Comparison of ENCODE assay signal across 23 mouse cellular contexts in genomic region chr10:5626268-5626667, GRCm38 (mm10). TPM values are rescaled to one million over a fixed set of nuclear protein-coding genes. Genes with fewer than 3 reads are reported as not detected.
DNase-seq lines count a peak whose midpoint lies in the region; ATAC-seq and TF ChIP-seq lines count a peak whose summit lies in the region.
"Had no signal": no experiment of that assay in that cellular context is flagged by ENCODE, and none has a peak within 500 bp of the region (broad histone marks: within the 10 kb centered on the region; RNA-seq: fewer than 3 reads in every experiment).

No protein-coding gene starts in this region.

- H3K36me3 ChIP-seq in heart, embryonic 12.5 days = no peaks in the 10 kb centered on the region
- no peaks in the 10 kb centered on the region for H3K36me3 ChIP-seq in heart, embryonic 16.5 days (ENCODE audit: control insufficient read depth, insufficient read depth)
- H3K36me3 ChIP-seq in heart, adult 2 months (ENCODE audit: control insufficient read depth, insufficient read depth, low read length) = no peaks in the 10 kb centered on the region
- H3K36me3 ChIP-seq in midbrain, embryonic 16.5 days (ENCODE audit: control insufficient read depth, insufficient read depth, low read length) = no peaks in the 10 kb centered on the region
- H3K36me3 ChIP-seq in midbrain, embryonic 11.5 days (ENCODE audit: control insufficient read depth, insufficient read depth, low read length) = no peaks in the 10 kb centered on the region
- H3K36me3 ChIP-seq: embryonic facial prominence, embryonic 12.5 days; hindbrain, embryonic 13.5 days had no signal

- no peak overlapping the region for H3K27ac ChIP-seq in heart, embryonic 12.5 days (ENCODE audit: poor library complexity, severe bottlenecking)
- no peak overlapping the region for H3K27ac ChIP-seq in heart, embryonic 16.5 days (ENCODE audit: low read length)
- H3K27ac ChIP-seq in heart, adult 2 months = no peak overlapping the region
- no peak overlapping the region for H3K27ac ChIP-seq in midbrain, embryonic 16.5 days (ENCODE audit: low read length)
- no peak overlapping the region for H3K27ac ChIP-seq in midbrain, embryonic 11.5 days (ENCODE audit: low read depth, low read length)
- H3K27ac ChIP-seq: embryonic facial prominence, embryonic 12.5 days; hindbrain, embryonic 13.5 days; hindbrain, postnatal 0 days had no signal

- intact Hi-C loops in heart, adult 2 months (cut with DNase I) = no loop called here

- no peak for TF ChIP-seq POLR2A in heart, adult 2 months (IDR thresholded peaks at IDR 0.05; ENCODE audit: insufficient read depth, low read depth, low read length)

- no peak for ATAC-seq in heart, embryonic 12.5 days (ENCODE audit: insufficient number of reproducible peaks, low FRiP score)
- ATAC-seq in heart, embryonic 16.5 days (replicated peaks; ENCODE audit: extremely low read depth, insufficient read depth, low FRiP score) = 0 out of 2 replicates have a peak, but pooled peaks have one; percentile 37
- peak; percentile 42; the same call in 1 of the 2 replicates for ATAC-seq in midbrain, embryonic 16.5 days
- no peak for ATAC-seq in midbrain, embryonic 11.5 days (ENCODE audit: low FRiP score)
- ATAC-seq: forebrain, embryonic 16.5 days; hindbrain, postnatal 0 days had no signal

- H3K9me3 ChIP-seq in heart, embryonic 12.5 days (replicated peaks) = peaks cover 3% of the 10 kb centered on the region
- no peaks in the 10 kb centered on the region; the same call in 1 of the 2 replicates for H3K9me3 ChIP-seq in heart, embryonic 16.5 days (replicated peaks; ENCODE audit: control insufficient read depth, low read length)
- H3K9me3 ChIP-seq in midbrain, embryonic 16.5 days (replicated peaks; ENCODE audit: control insufficient read depth, low read length, poor library complexity, severe bottlenecking) = no peaks in the 10 kb centered on the region
- no peaks in the 10 kb centered on the region for H3K9me3 ChIP-seq in midbrain, embryonic 11.5 days (ENCODE audit: control insufficient read depth, low read length)
- H3K9me3 ChIP-seq: embryonic facial prominence, embryonic 12.5 days had no signal

- peak overlapping the region; percentile 36; the same call in 1 of the 2 replicates for H3K4me2 ChIP-seq in heart, embryonic 12.5 days
- no peak overlapping the region for H3K4me2 ChIP-seq in heart, embryonic 16.5 days (ENCODE audit: low read depth, low read length)
- H3K4me2 ChIP-seq in midbrain, embryonic 16.5 days (ENCODE audit: low read length) = no peak overlapping the region
- H3K4me2 ChIP-seq in midbrain, embryonic 11.5 days = no peak overlapping the region
- H3K4me2 ChIP-seq: embryonic facial prominence, embryonic 12.5 days; hindbrain, embryonic 13.5 days had no signal

- peaks cover 7% of the 10 kb centered on the region for H3K4me1 ChIP-seq in heart, embryonic 12.5 days (replicated peaks)
- peaks cover 6% of the 10 kb centered on the region; the same call in 1 of the 2 replicates for H3K4me1 ChIP-seq in heart, embryonic 16.5 days (ENCODE audit: control insufficient read depth, insufficient read depth, low read length)
- H3K4me1 ChIP-seq in heart, adult 2 months (ENCODE audit: control insufficient read depth, insufficient read depth, low read length) = no peaks in the 10 kb centered on the region
- H3K4me1 ChIP-seq in midbrain, embryonic 16.5 days (ENCODE audit: control insufficient read depth, insufficient read depth, low read length) = no peaks in the 10 kb centered on the region
- H3K4me1 ChIP-seq in midbrain, embryonic 11.5 days (ENCODE audit: control insufficient read depth, insufficient read depth, low read length) = no peaks in the 10 kb centered on the region
- H3K4me1 ChIP-seq: embryonic facial prominence, embryonic 12.5 days; hindbrain, embryonic 13.5 days had no signal

- no peak overlapping the region for H3K9ac ChIP-seq in heart, embryonic 12.5 days
- H3K9ac ChIP-seq in heart, embryonic 16.5 days (ENCODE audit: low read length) = no peak overlapping the region
- no peak overlapping the region for H3K9ac ChIP-seq in heart, adult 2 months (ENCODE audit: low read depth, low read length)
- no peak overlapping the region for H3K9ac ChIP-seq in midbrain, embryonic 16.5 days (ENCODE audit: low read depth, low read length)
- no peak overlapping the region for H3K9ac ChIP-seq in midbrain, embryonic 11.5 days (ENCODE audit: low read length)
- H3K9ac ChIP-seq: embryonic facial prominence, embryonic 12.5 days; hindbrain, embryonic 13.5 days had no signal

- DNase-seq in heart, adult 9 months (ENCODE audit: low spot score in 2 of 2) = no peak
- DNase-seq in heart, adult 2 months = no peak
- no peak for DNase-seq in midbrain, embryonic 11.5 days (ENCODE audit: low spot score, missing footprints)
- no peak for DNase-seq in cerebellum, adult 11-12 months
- DNase-seq: adrenal gland, adult 8-10 months; adrenal gland, postnatal 36 days; cerebellum, adult 11 months; cerebellum, adult 9-10 months; cerebellum, postnatal 25 days; gastrocnemius, postnatal 14 days; kidney, adult 11 months; kidney, adult 9 months had no signal

- H3K27me3 ChIP-seq in heart, embryonic 12.5 days (replicated peaks) = no peaks in the 10 kb centered on the region
- no peaks in the 10 kb centered on the region for H3K27me3 ChIP-seq in heart, embryonic 16.5 days (ENCODE audit: control insufficient read depth, insufficient read depth, low read length)
- no peaks in the 10 kb centered on the region for H3K27me3 ChIP-seq in heart, adult 2 months (ENCODE audit: control insufficient read depth, insufficient read depth, low read length)
- no peaks in the 10 kb centered on the region for H3K27me3 ChIP-seq in midbrain, embryonic 16.5 days (ENCODE audit: control insufficient read depth, insufficient read depth, low read depth, low read length)
- no peaks in the 10 kb centered on the region for H3K27me3 ChIP-seq in midbrain, embryonic 11.5 days (ENCODE audit: control insufficient read depth, insufficient read depth, low read length)
- H3K27me3 ChIP-seq: embryonic facial prominence, embryonic 12.5 days; hindbrain, embryonic 13.5 days had no signal

- H3K79me2 ChIP-seq in heart, adult 2 months (replicated peaks; ENCODE audit: control insufficient read depth, insufficient read depth, low read length) = no peaks in the 10 kb centered on the region

- WGBS in heart, embryonic 12.5 days = 18% methylated on average over 5 of the region's 5 CpGs
- 24% methylated on average over 5 of the region's 5 CpGs for WGBS in heart, embryonic 16.5 days
- 30% methylated on average over 5 of the region's 5 CpGs for WGBS in heart, adult 2 months
- WGBS in midbrain, embryonic 16.5 days = 71% methylated on average over 5 of the region's 5 CpGs
- 81% methylated on average over 5 of the region's 5 CpGs for WGBS in midbrain, embryonic 11.5 days

- TF ChIP-seq CTCF in heart, adult 2 months (IDR thresholded peaks at IDR 0.05) = no peak

- H3K4me3 ChIP-seq in heart, embryonic 12.5 days = no peak overlapping the region
- no peak overlapping the region for H3K4me3 ChIP-seq in heart, embryonic 16.5 days (ENCODE audit: low read length)
- no peak overlapping the region for H3K4me3 ChIP-seq in heart, adult 2 months
- no peak overlapping the region for H3K4me3 ChIP-seq in midbrain, embryonic 16.5 days (ENCODE audit: low read depth, low read length)
- H3K4me3 ChIP-seq in midbrain, embryonic 11.5 days (ENCODE audit: low read depth, low read length) = no peak overlapping the region
- H3K4me3 ChIP-seq: embryonic facial prominence, embryonic 12.5 days; hindbrain, embryonic 13.5 days had no signal

- TF ChIP-seq EP300 in heart, adult 2 months (IDR thresholded peaks at IDR 0.05; ENCODE audit: insufficient read depth, low read depth, low read length) = no peak

RNA-seq across cellular contexts. Expression of gene Vip, which starts 12.8 kb away (rescaled TPM):
- polyA plus RNA-seq in heart, embryonic 12.5 days (2016; fragmentation: Nextera tagmentation; extraction: Ambion mirVana) = not detected in 2 replicates
- 0.18 TPM in 1 of 2 replicates, not detected in the other for polyA plus RNA-seq in heart, embryonic 16.5 days (2015; fragmentation: Nextera tagmentation; extraction: Ambion mirVana)
- not detected for total RNA-seq in heart, adult 2 months (2021)
- not detected in 2 replicates for polyA plus RNA-seq in heart, adult 2 months (2012; rRNA removed)
- polyA plus RNA-seq in midbrain, embryonic 16.5 days (2015; fragmentation: Nextera tagmentation; extraction: Ambion mirVana) = 0.81 and 1.1 TPM in 2 replicates
- polyA plus RNA-seq in midbrain, embryonic 11.5 days (2014; fragmentation: Nextera tagmentation; extraction: Ambion mirVana) = 0.45 and 0.65 TPM in 2 replicates
- total RNA-seq: ES-E14; gastrocnemius, adult 18-20 months; gastrocnemius, postnatal 14 days; hematopoietic stem cell, adult 5-6 weeks had no signal
- polyA plus RNA-seq: forebrain, embryonic 11.5 days; forebrain, embryonic 16.5 days had no signal

RNA-seq across cellular contexts. Expression of gene Myct1, which starts 32.7 kb away (rescaled TPM):
- polyA plus RNA-seq in heart, embryonic 12.5 days (2016; fragmentation: Nextera tagmentation; extraction: Ambion mirVana) = 4.5 and 4.6 TPM in 2 replicates
- polyA plus RNA-seq in heart, embryonic 16.5 days (2015; fragmentation: Nextera tagmentation; extraction: Ambion mirVana) = 6.7 and 7.3 TPM in 2 replicates
- total RNA-seq in heart, adult 2 months (2021) = 10 to 100 TPM in 1 of 2 experiments, 1 to 10 TPM in 1; 8.4 to 12.8 TPM
- polyA plus RNA-seq in heart, adult 2 months (2012; rRNA removed) = 8.2 and 12.5 TPM in 2 replicates
- polyA plus RNA-seq in midbrain, embryonic 16.5 days (2015; fragmentation: Nextera tagmentation; extraction: Ambion mirVana) = 0.73 and 0.93 TPM in 2 replicates
- polyA plus RNA-seq in midbrain, embryonic 11.5 days (2014; fragmentation: Nextera tagmentation; extraction: Ambion mirVana) = 2.1 and 2.2 TPM in 2 replicates
- total RNA-seq: ES-E14 had no signal

Comparison
In these comparisons a context has a peak if more than half of its experiments do, and no peak if none do; other contexts are left out.
1. ATAC-seq: peak in heart, embryonic 16.5 days (single experiment) and midbrain, embryonic 16.5 days (single experiment); none in heart, embryonic 12.5 days (single experiment) and midbrain, embryonic 11.5 days (single experiment).